Mouse (Mus musculus) stomach, embryonic 14.5 days (tissue): ENCODE measurements at regions not wholly inside any gene's neighbourhood (a gene's known extent, or its start where the extent isn't known, plus 50 kb on each side); places are given as distances from the start of the nearest gene placed in this dataset.

Experiments
- ATAC-seq: fragments of 200-750 bp; cut with Nextera tagmentation; 2 replicates; pipeline ENCODE4 v1.8.0; 2017; ENCODE audit warnings: low read depth, moderate TSS enrichment; ENCODE audit not compliant: insufficient number of reproducible peaks, insufficient read depth, low FRiP score
- H3K27ac ChIP-seq: fragments of 300-500 bp; sonication (generic); 2 replicates; pipeline ENCODE4 v1.5.1; 2014; ENCODE audit warnings: mild to moderate bottlenecking, low read length, moderate library complexity, mixed read lengths
- H3K27me3 ChIP-seq: fragments of 300-500 bp; sonication (generic); 2 replicates; pipeline ENCODE4 v1.6.1; 2014; ENCODE audit warnings: low read length, control low read depth, mixed read lengths; ENCODE audit not compliant: control insufficient read depth, insufficient read depth
- H3K36me3 ChIP-seq: fragments of 300-500 bp; sonication (generic); 2 replicates; pipeline ENCODE4 v1.6.1; 2014; ENCODE audit warnings: mild to moderate bottlenecking, control low read depth, low read length, moderate library complexity, mixed read lengths; ENCODE audit not compliant: control insufficient read depth, insufficient read depth
- H3K4me1 ChIP-seq: fragments of 300-500 bp; sonication (generic); 2 replicates; pipeline ENCODE4 v1.6.1; 2014; ENCODE audit warnings: low read length, control low read depth, mixed read lengths; ENCODE audit not compliant: control insufficient read depth, insufficient read depth
- H3K4me2 ChIP-seq: fragments of 300-500 bp; sonication (generic); replicated peaks from 2 replicates; pipeline ENCODE4 v1.6.1; 2014; ENCODE audit warnings: low read depth, low read length, control low read depth
- H3K4me3 ChIP-seq: fragments of 300-500 bp; sonication (generic); 2 replicates; pipeline ENCODE4 v1.5.1; 2014; ENCODE audit warnings: low read depth, low read length, control low read depth
- H3K9ac ChIP-seq: fragments of 300-500 bp; sonication (generic); replicated peaks from 2 replicates; pipeline ENCODE4 v1.6.1; 2014; ENCODE audit warnings: low read depth, mild to moderate bottlenecking, control low read depth, low read length, moderate library complexity, mixed read lengths
- H3K9me3 ChIP-seq: fragments of 300-500 bp; sonication (generic); 2 replicates; pipeline ENCODE4 v1.6.1; 2016; ENCODE audit warnings: low read depth, low read length, control low read depth; ENCODE audit not compliant: control insufficient read depth
- WGBS: fragments of 180-500 bp; shearing (Covaris S2); extraction: QIAGEN DNeasy Blood & Tissue Kit; methylation state at CpG from one replicate; pipeline ENCODE4 v1.1.7; 2014; 5-methylcytosine and 5-hydroxymethylcytosine counted together

GRCm38 (mm10) chr6:36234438-36234837, 153.4 kb upstream of the Chrm2 start:
- H3K36me3 ChIP-seq, result no peaks in the 10 kb centered on the region

GRCm38 (mm10) chr6:36247027-36247426, 140.9 kb upstream of the Chrm2 start:
- no peaks in the 10 kb centered on the region for H3K9me3 ChIP-seq
- no peaks in the 10 kb centered on the region for H3K4me1 ChIP-seq
- no peak overlapping the region for H3K9ac ChIP-seq
- no peaks in the 10 kb centered on the region for H3K36me3 ChIP-seq
- no peak overlapping the region for H3K4me2 ChIP-seq
- no peak for ATAC-seq
- no peak overlapping the region for H3K4me3 ChIP-seq
- no peak overlapping the region for H3K27ac ChIP-seq
- no peaks in the 10 kb centered on the region for H3K27me3 ChIP-seq
- 46% methylated on average over 3 of the region's 3 CpGs for WGBS

More at GRCm38 (mm10) chr6:36234438-36234837, 153.4 kb upstream of the Chrm2 start:
- no peak for ATAC-seq
- no peaks in the 10 kb centered on the region for H3K4me1 ChIP-seq
- no peaks in the 10 kb centered on the region for H3K9me3 ChIP-seq
- H3K9ac ChIP-seq, result no peak overlapping the region
- H3K4me2 ChIP-seq, result no peak overlapping the region
- WGBS, result 36% methylated on average over 1 of the region's 1 CpGs
- H3K27ac ChIP-seq, result no peak overlapping the region
- H3K4me3 ChIP-seq, result no peak overlapping the region
- no peaks in the 10 kb centered on the region for H3K27me3 ChIP-seq

- 89% methylated on average over 1 of the region's 1 CpGs for WGBS
- no peak for ATAC-seq
- H3K9me3 ChIP-seq, result no peaks in the 10 kb centered on the region
Measured at GRCm38 (mm10) chr6:36248219-36248618, 139.7 kb upstream of the Chrm2 start.

GRCm38 (mm10) chr6:36249047-36249446, 138.8 kb upstream of the Chrm2 start:
- ATAC-seq, result no peak
- H3K9ac ChIP-seq, result no peak overlapping the region
- H3K27me3 ChIP-seq, result no peaks in the 10 kb centered on the region
- no peaks in the 10 kb centered on the region for H3K9me3 ChIP-seq
- 24% methylated on average over 4 of the region's 4 CpGs for WGBS
- H3K4me2 ChIP-seq, result no peak overlapping the region
- H3K4me1 ChIP-seq, result no peaks in the 10 kb centered on the region
- no peak overlapping the region for H3K27ac ChIP-seq
- H3K4me3 ChIP-seq, result no peak overlapping the region
- no peaks in the 10 kb centered on the region for H3K36me3 ChIP-seq

More at GRCm38 (mm10) chr6:36248219-36248618, 139.7 kb upstream of the Chrm2 start:
- H3K36me3 ChIP-seq, result no peaks in the 10 kb centered on the region
- no peak overlapping the region for H3K4me2 ChIP-seq
- no peak overlapping the region for H3K27ac ChIP-seq
- no peak overlapping the region for H3K4me3 ChIP-seq
- no peak overlapping the region for H3K9ac ChIP-seq
- H3K4me1 ChIP-seq, result no peaks in the 10 kb centered on the region
- no peaks in the 10 kb centered on the region for H3K27me3 ChIP-seq

- Histone ChIP-seq H3K9me3 (no peaks in the 10 kb centered on the region), H3K9ac (no peak overlapping the region), H3K27ac (no peak overlapping the region), H3K4me2 (no peak overlapping the region), H3K4me3 (no peak overlapping the region), H3K4me1 (no peaks in the 10 kb centered on the region), H3K27me3 (no peaks in the 10 kb centered on the region), H3K36me3 (no peaks in the 10 kb centered on the region)
- 65% methylated on average over 10 of the region's 10 CpGs for WGBS
- no peak for ATAC-seq
Measured at GRCm38 (mm10) chr6:36266717-36267402, 121.0 kb upstream of the Chrm2 start.

- H3K4me3 ChIP-seq, result no peak overlapping the region
- no peak overlapping the region for H3K9ac ChIP-seq
- H3K27me3 ChIP-seq, result no peaks in the 10 kb centered on the region
- no peak overlapping the region for H3K4me2 ChIP-seq
- ATAC-seq, result no peak
- 79% methylated on average over 10 of the region's 10 CpGs for whole genome bisulfite sequencing
- no peaks in the 10 kb centered on the region for H3K9me3 ChIP-seq
- no peaks in the 10 kb centered on the region for H3K36me3 ChIP-seq
- H3K4me1 ChIP-seq, result no peaks in the 10 kb centered on the region
- no peak overlapping the region for H3K27ac ChIP-seq
Measured at GRCm38 (mm10) chr6:36286664-36287063, 101.2 kb upstream of the Chrm2 start.

GRCm38 (mm10) chr6:36313586-36313985, 74.3 kb upstream of the Chrm2 start:
- 58% methylated on average over 1 of the region's 1 CpGs for WGBS
- Histone ChIP-seq H3K9me3 (no peaks in the 10 kb centered on the region), H3K4me1 (no peaks in the 10 kb centered on the region), H3K4me2 (no peak overlapping the region), H3K36me3 (no peaks in the 10 kb centered on the region), H3K27me3 (no peaks in the 10 kb centered on the region), H3K4me3 (no peak overlapping the region), H3K9ac (no peak overlapping the region), H3K27ac (no peak overlapping the region)
- no peak for ATAC-seq
